Mouse (Mus musculus): Measurements from ENCODE around the gene Gm49321. TPM values are rescaled to one million over a fixed set of nuclear protein-coding genes. Genes with fewer than 3 reads are reported as not detected.

Gm49321 gene
- polyA plus RNA-seq, 1 experiment from 2014 or later, result 20.9 TPM

Other genes starting within 250 kb of the Gm49321 start
- gene Hif1a, start 36.3 kb upstream of the Gm49321 start, polyA plus RNA-seq (2015; fragmentation: Nextera tagmentation; extraction: Ambion mirVana), result 80.0 and 84.1 TPM in 2 replicates
- 34.4 and 39.0 TPM in 2 replicates for gene Snapc1, start 26.8 kb downstream of the Gm49321 start, polyA plus RNA-seq (2015; fragmentation: Nextera tagmentation; extraction: Ambion mirVana)
- 50.9 and 53.6 TPM in 2 replicates for gene Syt16, start 60.0 kb downstream of the Gm49321 start, polyA plus RNA-seq (2015; fragmentation: Nextera tagmentation; extraction: Ambion mirVana)

All from hindbrain, embryonic 13.5 days (tissue).